Mouse (Mus musculus) heart, embryonic 11.5 days (tissue): Measurements from ENCODE around the gene Tpbgl. TPM values are rescaled to one million over a fixed set of nuclear protein-coding genes. Genes with fewer than 3 reads are reported as not detected.

Source experiments
- ATAC-seq: fragments of 200-750 bp; cut with Nextera tagmentation; replicated peaks from 2 replicates; pipeline ENCODE4 v1.8.0; 2017; ENCODE audit warnings: moderate library complexity; ENCODE audit not compliant: insufficient number of reproducible peaks, low FRiP score, low TSS enrichment
- H3K27ac ChIP-seq: fragments of 300-500 bp; sonication (generic); 2 replicates; pipeline ENCODE4 v1.5.1; 2014; ENCODE audit warnings: mild to moderate bottlenecking, low read depth, low read length
- H3K27me3 ChIP-seq: fragments of 300-500 bp; sonication (generic); 2 replicates; pipeline ENCODE4 v1.6.1; 2014; ENCODE audit warnings: mild to moderate bottlenecking, low read length, mixed read lengths; ENCODE audit not compliant: control insufficient read depth, insufficient read depth
- H3K36me3 ChIP-seq: fragments of 300-500 bp; sonication (generic); 2 replicates; pipeline ENCODE4 v1.6.1; 2014; ENCODE audit warnings: mild to moderate bottlenecking, low read length, moderate library complexity, mixed read lengths; ENCODE audit not compliant: control insufficient read depth, insufficient read depth
- H3K4me1 ChIP-seq: fragments of 300-500 bp; sonication (generic); 2 replicates; pipeline ENCODE4 v1.6.1; 2014; ENCODE audit warnings: low read length; ENCODE audit not compliant: control insufficient read depth, insufficient read depth
- H3K4me2 ChIP-seq: fragments of 300-500 bp; sonication (generic); 2 replicates; pipeline ENCODE4 v1.6.1; 2014; ENCODE audit warnings: mild to moderate bottlenecking, moderate library complexity
- H3K4me3 ChIP-seq: fragments of 300-500 bp; sonication (generic); 2 replicates; pipeline ENCODE4 v1.5.1; 2014; ENCODE audit warnings: low read depth, low read length
- H3K9ac ChIP-seq: fragments of 300-500 bp; sonication (generic); 2 replicates; pipeline ENCODE4 v1.6.1; 2014; ENCODE audit warnings: mild to moderate bottlenecking, low read depth, low read length, moderate library complexity
- H3K9me3 ChIP-seq: fragments of 300-500 bp; sonication (generic); replicated peaks from 2 replicates; pipeline ENCODE4 v1.6.1; 2016; ENCODE audit warnings: low read length; ENCODE audit not compliant: control insufficient read depth
- WGBS: fragments of 180-500 bp; shearing (Covaris S2); extraction: QIAGEN DNeasy Blood & Tissue Kit; methylation state at CpG from one replicate; pipeline ENCODE4 v1.1.7; 2014; ENCODE audit not compliant: insufficient replicate concordance; 5-methylcytosine and 5-hydroxymethylcytosine counted together
- polyA plus RNA-seq: library from polyadenylated mRNA; unstranded; fragments of >200 nt; fragmentation: Nextera tagmentation; extraction: Ambion mirVana; gene quantifications from 2 replicates; pipeline ENCODE4 v1.2.1, GENCODE M21; 2014

The Tpbgl gene
- polyA plus RNA-seq, 1 experiment from 2014 or later: 1.4 TPM

DNA sequence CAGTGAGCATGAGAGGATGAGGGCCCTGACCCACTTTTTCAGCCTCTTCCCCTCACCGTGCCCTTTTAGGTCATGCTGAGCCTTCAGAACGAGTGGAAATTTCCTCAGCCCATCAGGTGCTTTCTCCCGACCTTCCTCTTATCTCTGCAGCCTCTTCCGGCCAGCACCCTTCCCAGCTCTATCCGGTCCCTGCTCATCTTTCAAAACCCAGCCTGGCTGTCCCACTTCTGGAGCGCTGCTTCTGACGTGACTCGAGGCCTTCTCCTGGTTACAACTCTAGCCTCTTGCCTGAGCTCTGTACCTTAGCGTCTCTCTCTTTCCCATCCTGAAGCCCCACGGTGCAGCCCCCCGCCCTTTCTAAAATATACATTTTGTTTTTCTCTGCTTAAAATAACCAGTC, 27.3 kb upstream of the Tpbgl start:
- Histone ChIP-seq H3K9ac (no peak overlapping the region), H3K4me1 (no peaks in the 10 kb centered on the region), H3K27ac (no peak overlapping the region), H3K4me3 (no peak overlapping the region), H3K36me3 (no peaks in the 10 kb centered on the region), H3K4me2 (no peak overlapping the region), H3K9me3 (no peaks in the 10 kb centered on the region), H3K27me3 (peaks cover 5% of the 10 kb centered on the region; the same call in 1 of the 2 replicates)
- WGBS: 49% methylated on average over 11 of the region's 11 CpGs
- ATAC-seq: no peak

DNA sequence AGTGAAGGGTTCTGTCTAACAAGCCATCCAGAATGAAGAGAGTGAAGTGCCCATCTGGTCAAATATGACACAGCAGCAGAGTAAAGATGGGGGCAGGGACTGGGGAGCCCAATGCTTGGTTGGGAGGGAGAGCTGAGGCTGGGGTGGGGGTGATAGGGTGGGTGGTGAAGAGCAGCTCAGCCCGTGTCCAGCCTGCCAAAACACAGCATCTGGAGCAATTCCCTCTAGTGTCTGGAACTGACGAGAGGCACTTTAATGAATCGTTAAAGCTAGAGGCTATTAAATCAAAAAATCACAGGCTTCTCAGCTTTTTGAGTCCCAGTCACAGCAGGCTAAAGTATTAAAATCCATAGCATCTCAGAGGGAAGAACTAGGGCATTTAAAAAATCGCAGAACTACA, 22.7 kb upstream of the Tpbgl start:
- Histone ChIP-seq H3K4me3 (no peak overlapping the region), H3K4me1 (no peaks in the 10 kb centered on the region), H3K9ac (no peak overlapping the region), H3K9me3 (no peaks in the 10 kb centered on the region), H3K4me2 (no peak overlapping the region), H3K36me3 (no peaks in the 10 kb centered on the region), H3K27me3 (no peaks in the 10 kb centered on the region), H3K27ac (no peak overlapping the region)
- ATAC-seq: no peak
- WGBS: 70% methylated on average over 4 of the region's 4 CpGs

DNA sequence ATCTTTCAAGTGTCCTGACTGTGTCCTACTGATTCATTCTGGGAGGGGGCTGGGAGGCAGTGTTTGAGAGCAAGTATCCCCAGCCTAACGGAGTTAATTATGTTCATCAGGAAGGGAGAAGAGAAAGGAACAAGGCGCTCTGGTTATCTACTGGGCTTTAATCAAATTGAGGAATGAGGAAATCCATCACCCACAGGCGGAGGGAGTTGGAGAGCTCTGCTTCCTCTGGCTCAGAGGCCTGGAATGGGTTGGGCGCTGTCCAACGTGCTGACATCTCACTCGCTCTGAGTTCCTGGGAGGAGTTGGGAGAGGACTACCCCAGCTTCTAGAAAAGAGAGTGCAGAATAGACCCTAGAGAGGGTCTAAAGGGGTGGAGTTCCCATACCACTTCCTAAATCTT, 21.7 kb upstream of the Tpbgl start:
- Histone ChIP-seq H3K4me2 (no peak overlapping the region), H3K9me3 (no peaks in the 10 kb centered on the region), H3K4me1 (no peaks in the 10 kb centered on the region), H3K27ac (no peak overlapping the region), H3K27me3 (no peaks in the 10 kb centered on the region), H3K9ac (no peak overlapping the region), H3K4me3 (no peak overlapping the region), H3K36me3 (no peaks in the 10 kb centered on the region)
- under 1% methylated on average over 6 of the region's 6 CpGs for WGBS
- no peak for ATAC-seq

DNA sequence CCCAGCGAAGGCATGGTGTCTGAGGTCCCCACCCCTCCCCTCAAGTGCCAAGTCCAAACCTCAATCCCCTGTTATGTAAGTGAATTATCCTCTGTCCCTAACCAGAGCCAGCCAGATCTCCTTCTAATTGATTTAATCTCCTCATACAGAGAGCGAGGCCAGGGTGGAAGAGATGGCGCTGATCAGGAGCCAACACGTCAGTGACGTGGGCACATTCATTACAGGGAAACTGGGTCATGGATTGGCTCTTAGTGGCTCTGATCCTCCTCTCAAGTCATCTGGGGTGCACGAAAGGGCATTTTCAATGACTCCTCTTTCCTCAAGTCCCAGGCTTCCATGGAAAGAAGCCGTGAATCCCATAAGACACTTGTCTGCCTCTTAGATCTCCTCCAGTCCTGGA, 17.8 kb upstream of the Tpbgl start:
- ATAC-seq: no peak

DNA sequence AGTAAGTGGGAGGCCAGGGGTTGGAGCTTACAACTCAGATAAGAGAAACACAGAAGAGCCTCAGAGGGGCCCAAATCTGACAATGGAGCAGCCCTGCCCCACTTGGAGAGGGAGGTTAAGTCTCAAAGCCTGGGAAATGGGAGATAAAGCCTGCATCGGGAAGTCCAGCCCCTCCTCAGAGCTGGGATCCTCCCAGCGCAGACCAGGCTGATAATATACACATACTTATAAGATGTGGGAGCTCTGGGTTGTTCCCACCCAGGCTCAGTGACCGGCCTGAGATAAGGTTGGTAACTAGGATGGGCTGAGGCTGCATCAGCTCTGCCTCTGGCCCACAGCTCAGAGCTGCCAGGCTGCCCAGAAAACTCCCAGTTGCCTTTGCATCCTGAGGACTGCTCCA, 15.2 kb upstream of the Tpbgl start:
- no peak overlapping the region for H3K4me3 ChIP-seq
- peaks cover 4% of the 10 kb centered on the region; the same call in 1 of the 2 replicates for H3K27me3 ChIP-seq
- peaks cover 5% of the 10 kb centered on the region for H3K4me1 ChIP-seq
- no peaks in the 10 kb centered on the region for H3K36me3 ChIP-seq
- no peak for ATAC-seq
- no peak overlapping the region for H3K9ac ChIP-seq
- no peak overlapping the region for H3K4me2 ChIP-seq
- 6% methylated on average over 3 of the region's 3 CpGs for WGBS
- H3K9me3 ChIP-seq: no peaks in the 10 kb centered on the region
- no peak overlapping the region for H3K27ac ChIP-seq

More for the DNA sequence above, 17.8 kb upstream of the Tpbgl start:
- H3K9ac ChIP-seq: no peak overlapping the region
- no peak overlapping the region for H3K27ac ChIP-seq
- H3K4me1 ChIP-seq: peaks cover 5% of the 10 kb centered on the region
- no peak overlapping the region for H3K4me2 ChIP-seq
- H3K27me3 ChIP-seq: peaks cover 4% of the 10 kb centered on the region; the same call in 1 of the 2 replicates
- H3K36me3 ChIP-seq: no peaks in the 10 kb centered on the region
- 81% methylated on average over 7 of the region's 7 CpGs for WGBS
- no peaks in the 10 kb centered on the region for H3K9me3 ChIP-seq
- H3K4me3 ChIP-seq: no peak overlapping the region

DNA sequence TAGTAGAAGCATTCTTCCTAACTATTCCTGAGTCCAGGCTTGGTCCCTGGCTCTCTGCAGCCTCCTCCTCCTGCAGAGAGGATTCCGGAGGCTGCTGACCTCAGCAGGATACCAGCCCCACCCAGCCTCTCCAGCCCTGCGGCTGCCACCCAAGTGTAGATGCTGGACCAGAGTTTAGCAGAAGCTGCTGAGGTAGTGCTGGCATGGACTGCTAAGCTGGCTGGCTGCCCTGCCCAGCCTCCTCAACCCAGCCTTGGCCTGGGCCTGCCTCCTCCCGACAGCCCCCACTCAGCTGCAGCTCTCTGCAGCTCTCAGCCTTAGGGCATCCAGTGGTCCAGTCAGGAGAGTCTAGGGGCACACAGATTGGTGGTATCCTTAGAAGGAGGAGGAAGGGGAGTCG, 14.3 kb upstream of the Tpbgl start:
- H3K36me3 ChIP-seq: no peaks in the 10 kb centered on the region
- H3K27ac ChIP-seq: no peak overlapping the region
- peaks cover 4% of the 10 kb centered on the region; the same call in 1 of the 2 replicates for H3K27me3 ChIP-seq
- H3K4me1 ChIP-seq: peaks cover 5% of the 10 kb centered on the region
- H3K4me3 ChIP-seq: no peak overlapping the region
- H3K9ac ChIP-seq: no peak overlapping the region
- no peak overlapping the region for H3K4me2 ChIP-seq
- 31% methylated on average over 4 of the region's 4 CpGs for WGBS
- no peak for ATAC-seq
- H3K9me3 ChIP-seq: no peaks in the 10 kb centered on the region

DNA sequence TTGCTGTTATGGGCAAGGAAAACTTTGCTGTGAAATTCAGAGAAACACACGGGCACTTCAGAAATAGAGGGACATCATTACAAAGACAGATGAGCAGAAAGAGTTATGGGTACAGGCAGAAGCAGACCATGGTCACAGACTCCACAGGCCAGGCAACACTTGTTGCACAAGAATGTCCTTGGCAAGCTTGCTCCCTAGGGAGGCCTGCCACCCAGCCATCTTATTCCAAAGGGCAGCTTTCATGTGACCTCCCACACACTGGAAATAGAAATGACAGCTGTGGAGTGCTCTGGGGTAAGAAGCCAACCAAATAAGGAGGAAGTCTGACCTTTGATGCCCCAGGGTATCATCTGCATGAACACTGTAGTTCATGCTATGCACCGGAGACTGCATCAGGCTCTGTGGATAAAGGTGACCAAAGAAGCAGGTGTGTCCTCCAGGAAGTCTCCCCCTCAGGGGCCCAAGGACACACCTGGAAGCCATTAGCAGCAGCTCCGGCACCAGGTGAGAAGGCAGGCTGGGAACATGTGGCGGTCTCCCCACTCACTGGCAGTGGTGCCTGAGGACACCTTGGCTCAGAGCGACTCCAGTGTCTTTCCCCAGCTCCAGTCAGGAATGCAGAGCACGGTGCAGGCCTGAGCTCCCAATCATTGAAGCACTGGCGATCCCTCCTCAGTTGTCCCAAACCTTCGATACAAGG, 7.2 kb upstream of the Tpbgl start:
- ATAC-seq: no peak

DNA sequence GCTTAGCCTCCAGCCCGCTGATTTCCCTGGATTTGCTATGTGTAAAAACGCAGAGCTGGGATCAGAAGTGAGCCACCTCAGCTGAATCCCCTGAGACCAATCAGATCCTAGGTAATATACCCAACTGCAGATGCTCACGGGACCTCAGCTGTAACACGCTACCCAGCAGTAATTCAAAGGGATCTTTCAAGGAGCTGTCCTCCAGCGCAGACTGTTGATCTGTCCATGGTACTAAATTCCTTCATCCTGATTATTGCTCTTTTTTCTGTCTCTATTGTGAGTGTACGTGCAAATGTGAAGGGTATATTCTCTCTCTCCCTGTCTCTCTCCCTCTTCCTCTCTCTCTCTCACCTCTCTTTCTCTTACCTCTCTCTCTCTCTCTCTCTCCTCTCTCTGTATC, 5.4 kb upstream of the Tpbgl start:
- Histone ChIP-seq H3K9ac (no peak overlapping the region), H3K4me1 (no peaks in the 10 kb centered on the region), H3K27ac (no peak overlapping the region), H3K4me3 (no peak overlapping the region), H3K4me2 (no peak overlapping the region), H3K36me3 (no peaks in the 10 kb centered on the region), H3K9me3 (no peaks in the 10 kb centered on the region), H3K27me3 (peaks cover 47% of the 10 kb centered on the region)
- ATAC-seq: no peak
- 12% methylated on average over 6 of the region's 6 CpGs for WGBS

More for the DNA sequence above, 7.2 kb upstream of the Tpbgl start:
- Histone ChIP-seq H3K4me1 (no peaks in the 10 kb centered on the region), H3K9me3 (no peaks in the 10 kb centered on the region), H3K36me3 (no peaks in the 10 kb centered on the region), H3K27me3 (peaks cover 29% of the 10 kb centered on the region), H3K4me3 (no peak overlapping the region), H3K9ac (no peak overlapping the region), H3K4me2 (no peak overlapping the region), H3K27ac (no peak overlapping the region)
- 69% methylated on average over 8 of the region's 8 CpGs for WGBS

DNA sequence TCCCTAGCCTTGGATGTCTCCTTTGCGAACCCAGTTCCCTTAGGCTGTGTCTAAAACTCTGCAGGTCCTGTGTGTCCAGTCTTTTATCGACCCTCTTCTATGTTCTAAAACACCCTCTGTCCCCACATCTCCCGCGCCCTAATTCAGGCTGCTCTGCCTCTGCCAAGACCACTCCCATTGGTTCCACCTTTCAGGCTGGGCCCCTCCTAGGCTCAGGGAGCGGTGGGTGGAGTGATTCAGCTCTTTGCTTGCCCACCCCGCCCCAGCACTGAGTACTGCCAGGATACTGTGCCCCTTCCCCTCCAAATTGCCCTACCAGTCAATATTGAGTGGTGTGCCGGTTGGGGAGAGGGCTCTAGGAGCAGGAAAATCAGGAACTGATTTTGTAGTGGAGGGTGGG, 463 bp upstream of the Tpbgl start:
- peak overlapping the region; percentile 92 for H3K4me2 ChIP-seq
- H3K36me3 ChIP-seq: no peaks in the 10 kb centered on the region
- H3K9ac ChIP-seq: no peak overlapping the region
- 9% methylated on average over 7 of the region's 7 CpGs for WGBS
- H3K27ac ChIP-seq: no peak overlapping the region
- ATAC-seq: no peak
- H3K4me1 ChIP-seq: peaks cover 16% of the 10 kb centered on the region
- peak overlapping the region; percentile 56; the same call in 1 of the 2 replicates for H3K4me3 ChIP-seq
- peaks cover 84% of the 10 kb centered on the region for H3K27me3 ChIP-seq
- H3K9me3 ChIP-seq: no peaks in the 10 kb centered on the region
